Mouse (Mus musculus) stomach, postnatal 0 days (tissue): Measurements from ENCODE around the gene Adam22.

Experiments
- CTCF ChIP-seq: IDR thresholded peaks from 2 replicates; pipeline ENCODE4 v1.5.1; 2016; ENCODE audit warnings: antibody characterized with exemption, low read depth, mild to moderate bottlenecking, moderate library complexity
- EP300 ChIP-seq: optimal IDR thresholded peaks from 2 replicates; pipeline ENCODE3; 2016; ENCODE audit warnings: antibody characterized with exemption

DNA sequence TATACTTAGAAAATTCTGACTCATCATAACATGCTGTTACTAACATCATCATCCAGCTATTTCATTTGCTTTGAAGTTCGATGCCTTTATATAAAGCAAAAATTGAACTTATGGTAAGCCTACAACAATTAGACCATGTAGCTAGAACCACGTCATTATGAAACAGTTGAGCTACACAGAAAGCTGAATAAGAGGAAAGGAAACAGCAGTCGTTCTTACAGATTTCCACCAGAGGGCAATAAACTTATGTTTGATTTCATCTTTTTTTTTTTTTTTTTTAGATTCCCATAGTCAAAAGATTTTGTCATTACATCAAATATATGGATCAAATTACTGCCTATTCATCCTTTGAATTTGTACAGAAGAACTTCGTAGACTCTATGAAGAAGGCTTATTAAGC, 203.2 kb downstream of the Adam22 start:
- TF ChIP-seq EP300 (no peak), CTCF (peak; percentile 66)
